Mouse (Mus musculus): ENCODE data around the gene Babam2. TPM values are rescaled to one million over a fixed set of nuclear protein-coding genes. Genes with fewer than 3 reads are reported as not detected.

The Babam2 gene
- polyA plus RNA-seq, 1 experiment: 33.3 TPM

DNA sequence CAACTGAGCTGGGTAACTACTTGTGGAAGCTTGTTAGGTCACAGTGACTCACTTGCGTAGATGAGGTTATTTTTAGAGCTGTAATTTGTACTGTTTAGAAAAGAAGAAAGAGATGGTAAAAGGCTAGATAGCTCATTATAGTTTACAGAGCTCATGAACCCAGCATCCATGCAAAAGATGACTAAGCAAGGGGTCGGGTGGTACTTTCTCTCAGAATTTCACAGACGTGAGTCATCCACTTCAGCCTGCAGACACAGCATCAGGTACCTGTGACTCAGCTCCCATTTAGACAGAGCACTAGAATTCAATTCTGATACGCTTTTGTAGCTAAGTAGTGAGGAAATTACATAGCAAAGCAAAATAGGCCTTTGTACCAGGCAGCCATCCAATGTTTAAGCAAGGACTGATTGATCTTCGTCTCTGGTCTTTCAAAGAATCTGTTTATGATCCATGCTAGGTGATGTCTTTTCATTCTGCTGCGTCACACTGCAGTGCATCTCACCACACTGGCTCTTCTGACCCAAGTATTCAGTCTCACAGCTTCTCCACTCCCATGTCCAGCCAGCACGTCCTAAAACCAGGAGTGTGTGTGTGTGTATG lies 338.3 kb downstream of the Babam2 start:
- TF ChIP-seq POLR2A (IDR thresholded peaks at IDR 0.05; ENCODE audit: borderline replicate concordance, extremely low read depth, insufficient read depth, insufficient read length, poor library complexity, severe bottlenecking) (no peak), CTCF (IDR thresholded peaks at IDR 0.05; ENCODE audit: borderline replicate concordance, extremely low read depth, insufficient read depth, insufficient read length) (no peak)
- DNase-seq (ENCODE audit: low read depth): no peak

DNA sequence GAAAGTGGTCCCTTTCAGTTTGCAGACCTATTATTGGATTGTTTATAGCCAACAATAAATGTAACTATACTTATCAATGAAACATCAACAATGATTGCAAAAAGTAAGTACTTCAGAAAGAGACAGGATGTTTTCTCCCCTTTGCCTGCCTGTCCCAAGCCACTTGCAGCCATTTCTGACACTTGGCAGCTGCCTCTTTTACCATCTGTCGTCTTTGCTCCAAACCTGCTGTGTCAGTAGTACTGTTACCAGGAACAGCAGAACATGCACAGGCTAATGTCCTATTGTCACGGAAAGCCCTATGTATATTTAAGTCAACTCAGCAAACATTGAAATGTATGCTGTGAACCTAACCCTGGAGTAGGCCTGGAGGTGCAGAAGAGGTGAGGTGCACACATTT lies 339.4 kb downstream of the Babam2 start:
- TF ChIP-seq CTCF (IDR thresholded peaks at IDR 0.05; ENCODE audit: borderline replicate concordance, extremely low read depth, insufficient read depth, insufficient read length) (no peak), POLR2A (IDR thresholded peaks at IDR 0.05; ENCODE audit: borderline replicate concordance, extremely low read depth, insufficient read depth, insufficient read length, poor library complexity, severe bottlenecking) (no peak)
- peak; percentile 34 for DNase-seq (ENCODE audit: low read depth)

DNA sequence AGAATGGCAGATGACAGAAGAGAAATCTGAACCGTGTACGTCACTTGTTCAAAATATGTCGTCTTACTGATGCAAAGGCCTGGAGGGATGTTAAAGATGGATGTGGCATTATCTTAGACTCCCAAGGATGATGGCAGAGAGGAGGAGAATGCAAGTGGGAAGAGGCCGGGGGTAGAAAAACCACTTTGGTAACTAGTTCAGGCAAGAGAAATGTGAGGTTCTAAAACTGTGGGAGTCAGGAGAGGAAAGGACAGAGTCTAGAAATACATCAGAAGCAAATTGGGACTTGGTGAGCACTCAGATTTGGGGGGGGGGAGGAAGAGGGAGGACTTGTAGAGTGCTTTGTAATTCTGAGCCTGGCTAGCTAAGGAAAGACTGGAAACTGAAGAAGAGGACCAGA lies 340.1 kb downstream of the Babam2 start:
- no peak for DNase-seq (ENCODE audit: low read depth)
- TF ChIP-seq CTCF (IDR thresholded peaks at IDR 0.05; ENCODE audit: borderline replicate concordance, extremely low read depth, insufficient read depth, insufficient read length) (no peak), POLR2A (IDR thresholded peaks at IDR 0.05; ENCODE audit: borderline replicate concordance, extremely low read depth, insufficient read depth, insufficient read length, poor library complexity, severe bottlenecking) (no peak)

DNA sequence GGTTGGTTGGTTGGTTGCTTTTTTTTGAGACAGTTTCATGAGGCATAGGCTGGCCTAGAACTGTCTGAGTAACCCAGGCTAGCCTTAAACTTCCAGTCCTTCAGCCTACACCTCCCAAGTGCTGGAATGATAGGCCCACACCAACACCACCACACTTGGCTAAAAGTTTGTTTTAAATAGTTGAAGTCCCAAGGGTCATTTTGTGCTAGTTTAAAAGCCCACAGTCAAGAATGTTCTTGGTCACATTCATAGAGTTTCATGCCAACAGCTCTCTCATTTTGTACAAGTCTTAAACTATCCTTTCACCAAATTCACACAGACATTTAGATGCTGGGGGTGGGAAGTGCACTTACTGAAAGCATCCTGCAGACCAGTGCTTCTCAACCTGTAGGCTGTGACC lies 341.5 kb downstream of the Babam2 start:
- TF ChIP-seq POLR2A (IDR thresholded peaks at IDR 0.05; ENCODE audit: borderline replicate concordance, extremely low read depth, insufficient read depth, insufficient read length, poor library complexity, severe bottlenecking): no peak
- TF ChIP-seq CTCF (IDR thresholded peaks at IDR 0.05; ENCODE audit: borderline replicate concordance, extremely low read depth, insufficient read depth, insufficient read length): no peak

DNA sequence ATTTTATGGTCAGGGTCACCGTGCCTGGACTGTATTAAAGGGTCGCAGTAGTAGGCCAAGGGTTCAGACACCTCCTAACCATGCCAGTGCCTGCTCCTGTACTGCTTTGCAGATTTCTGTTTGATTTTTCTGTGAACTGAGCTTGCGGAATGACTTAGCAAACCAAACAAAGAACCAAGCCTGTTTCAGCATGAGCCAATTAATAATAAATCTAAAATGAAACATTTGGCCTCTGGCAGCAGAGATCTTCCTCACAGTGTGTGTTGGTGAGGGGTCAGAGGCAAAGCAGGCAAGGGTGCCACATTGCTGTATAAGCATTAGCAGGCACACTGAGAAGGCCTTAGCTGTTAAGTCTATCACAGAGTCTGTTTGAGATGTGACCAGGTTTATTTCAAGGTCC lies 342.0 kb downstream of the Babam2 start:
- DNase-seq (ENCODE audit: low read depth): no peak
- TF ChIP-seq CTCF (IDR thresholded peaks at IDR 0.05; ENCODE audit: borderline replicate concordance, extremely low read depth, insufficient read depth, insufficient read length) (no peak), POLR2A (IDR thresholded peaks at IDR 0.05; ENCODE audit: borderline replicate concordance, extremely low read depth, insufficient read depth, insufficient read length, poor library complexity, severe bottlenecking) (no peak)

More for the DNA sequence above, 341.5 kb downstream of the Babam2 start:
- DNase-seq (ENCODE audit: low read depth): no peak

DNA sequence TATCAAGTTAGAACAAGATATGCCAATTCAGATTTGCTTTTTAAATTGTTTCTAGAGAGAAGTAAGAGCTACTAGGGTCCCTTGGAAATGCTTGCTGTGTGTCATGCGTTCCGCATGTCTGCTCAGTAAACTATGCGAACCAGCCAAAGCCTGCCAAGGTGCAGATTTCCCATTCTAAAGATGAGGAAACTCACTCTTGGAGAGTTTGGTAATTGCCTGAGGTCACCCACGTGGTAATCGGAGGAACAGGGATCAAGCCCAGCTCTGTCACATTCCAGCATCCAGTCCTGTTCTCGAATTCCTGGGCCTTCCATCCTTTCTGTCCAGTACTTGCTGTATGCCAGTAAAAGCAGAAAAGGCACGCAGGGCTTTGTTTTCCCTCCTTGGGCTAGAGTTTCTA lies 345.7 kb downstream of the Babam2 start:
- no peak for DNase-seq (ENCODE audit: low read depth)
- TF ChIP-seq CTCF (IDR thresholded peaks at IDR 0.05; ENCODE audit: borderline replicate concordance, extremely low read depth, insufficient read depth, insufficient read length): no peak
- no peak for TF ChIP-seq POLR2A (IDR thresholded peaks at IDR 0.05; ENCODE audit: borderline replicate concordance, extremely low read depth, insufficient read depth, insufficient read length, poor library complexity, severe bottlenecking)

DNA sequence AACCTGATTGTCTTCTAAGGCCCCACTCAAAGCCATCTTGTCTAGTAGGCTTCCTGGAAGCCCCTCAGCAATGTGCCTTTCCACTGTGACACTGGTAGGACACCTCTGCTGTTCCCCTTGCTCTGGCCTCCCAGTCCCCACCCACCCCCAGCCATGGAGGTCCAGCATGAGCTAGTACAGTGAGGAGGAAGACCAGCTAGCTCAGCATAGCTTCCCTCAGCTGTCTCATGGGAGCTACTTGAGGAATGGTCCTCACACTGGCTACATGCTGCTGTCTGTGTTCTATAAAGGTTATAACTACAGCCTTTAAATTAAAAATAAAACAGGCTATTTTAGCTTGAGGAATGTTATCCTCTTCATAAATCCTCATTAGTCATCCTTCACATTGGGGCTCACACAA lies 346.5 kb downstream of the Babam2 start:
- DNase-seq (ENCODE audit: low read depth): no peak
- TF ChIP-seq POLR2A (IDR thresholded peaks at IDR 0.05; ENCODE audit: borderline replicate concordance, extremely low read depth, insufficient read depth, insufficient read length, poor library complexity, severe bottlenecking) (no peak), CTCF (IDR thresholded peaks at IDR 0.05; ENCODE audit: borderline replicate concordance, extremely low read depth, insufficient read depth, insufficient read length) (no peak)

DNA sequence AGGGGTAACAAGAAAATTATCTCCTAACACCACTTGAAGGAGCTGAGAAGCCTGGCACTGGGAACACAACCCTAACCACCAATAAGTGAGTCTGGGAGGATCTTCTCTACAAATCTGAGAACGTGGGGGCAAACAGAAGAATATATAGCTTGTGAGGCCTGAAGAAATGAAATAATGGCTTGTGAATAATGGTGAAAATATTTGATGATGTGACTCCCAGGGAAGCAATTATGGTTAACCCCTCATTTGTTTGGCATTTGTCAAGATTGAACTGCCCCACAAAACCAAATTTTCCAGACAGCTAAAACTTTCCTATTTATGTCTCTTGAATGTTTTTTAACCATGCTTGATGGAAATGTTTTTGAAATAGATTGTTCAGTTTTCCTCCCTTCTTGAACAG lies 354.4 kb downstream of the Babam2 start:
- TF ChIP-seq CTCF (IDR thresholded peaks at IDR 0.05; ENCODE audit: borderline replicate concordance, extremely low read depth, insufficient read depth, insufficient read length) (no peak), POLR2A (IDR thresholded peaks at IDR 0.05; ENCODE audit: borderline replicate concordance, extremely low read depth, insufficient read depth, insufficient read length, poor library complexity, severe bottlenecking) (no peak)
- DNase-seq (ENCODE audit: low read depth): no peak

DNA sequence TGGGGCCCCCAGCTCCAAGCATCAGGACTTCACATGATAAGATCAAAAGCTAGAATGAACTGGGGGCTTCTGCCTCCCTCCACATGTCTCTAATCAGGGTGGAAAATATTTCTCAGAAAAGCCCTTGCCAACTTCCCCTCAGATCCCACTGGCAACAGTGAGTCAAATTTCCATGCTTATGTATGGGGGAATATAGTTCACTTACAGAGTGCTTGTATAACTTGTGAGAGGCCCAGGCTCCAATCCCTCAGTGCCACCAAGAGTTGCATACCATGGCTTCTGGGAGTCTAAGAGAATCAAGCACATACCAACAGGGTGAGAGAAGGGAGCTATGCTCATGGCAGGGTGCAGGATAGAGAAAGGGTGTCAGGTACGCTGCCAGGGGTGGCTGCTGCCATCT lies 355.0 kb downstream of the Babam2 start:
- DNase-seq (ENCODE audit: low read depth): no peak
- TF ChIP-seq POLR2A (IDR thresholded peaks at IDR 0.05; ENCODE audit: borderline replicate concordance, extremely low read depth, insufficient read depth, insufficient read length, poor library complexity, severe bottlenecking): no peak
- TF ChIP-seq CTCF (IDR thresholded peaks at IDR 0.05; ENCODE audit: borderline replicate concordance, extremely low read depth, insufficient read depth, insufficient read length): no peak

DNA sequence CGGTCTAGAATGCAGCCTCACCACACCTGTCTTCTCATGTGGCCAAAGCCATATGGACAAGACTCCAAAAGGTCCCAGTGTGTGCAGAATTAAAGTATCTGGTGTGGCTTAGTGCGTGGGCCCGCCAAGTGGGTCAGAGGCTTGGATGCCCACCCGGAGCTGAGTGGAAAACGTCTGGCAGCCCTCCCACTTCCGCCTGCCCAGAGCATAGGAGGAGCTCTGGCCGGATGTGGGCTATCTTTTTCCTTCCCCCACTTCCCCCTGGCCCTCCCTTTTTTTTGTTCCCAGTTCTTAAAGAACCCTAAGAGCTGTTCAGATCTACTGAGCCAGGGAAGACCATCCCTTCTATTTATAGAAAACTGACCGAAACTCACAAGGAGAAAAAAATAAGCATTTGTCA lies 356.0 kb downstream of the Babam2 start:
- DNase-seq (ENCODE audit: low read depth): no peak

DNA sequence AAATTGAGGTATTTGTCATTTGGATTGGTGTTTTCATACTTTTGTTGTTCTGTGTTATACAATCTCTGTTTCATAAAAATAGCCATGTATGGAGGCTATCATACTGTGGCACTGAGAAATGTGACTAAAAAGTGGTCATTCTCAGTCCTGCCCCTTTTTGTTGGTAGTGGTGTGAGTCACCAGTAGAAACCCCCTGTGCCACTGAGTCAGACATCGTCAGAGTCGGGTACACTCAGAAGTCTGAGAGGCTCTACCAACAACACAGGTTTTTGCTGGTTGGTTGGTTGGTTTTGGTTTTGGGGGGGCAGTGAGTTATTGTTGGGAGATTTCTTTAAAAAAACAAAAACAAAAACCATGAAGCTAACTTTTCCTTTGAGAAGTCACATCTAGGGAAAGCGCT lies 358.2 kb downstream of the Babam2 start:
- no peak for DNase-seq (ENCODE audit: low read depth)
- TF ChIP-seq POLR2A (IDR thresholded peaks at IDR 0.05; ENCODE audit: borderline replicate concordance, extremely low read depth, insufficient read depth, insufficient read length, poor library complexity, severe bottlenecking): no peak
- no peak for TF ChIP-seq CTCF (IDR thresholded peaks at IDR 0.05; ENCODE audit: borderline replicate concordance, extremely low read depth, insufficient read depth, insufficient read length)

More for the DNA sequence above, 356.0 kb downstream of the Babam2 start:
- TF ChIP-seq CTCF (IDR thresholded peaks at IDR 0.05; ENCODE audit: borderline replicate concordance, extremely low read depth, insufficient read depth, insufficient read length) (no peak), POLR2A (IDR thresholded peaks at IDR 0.05; ENCODE audit: borderline replicate concordance, extremely low read depth, insufficient read depth, insufficient read length, poor library complexity, severe bottlenecking) (no peak)

DNA sequence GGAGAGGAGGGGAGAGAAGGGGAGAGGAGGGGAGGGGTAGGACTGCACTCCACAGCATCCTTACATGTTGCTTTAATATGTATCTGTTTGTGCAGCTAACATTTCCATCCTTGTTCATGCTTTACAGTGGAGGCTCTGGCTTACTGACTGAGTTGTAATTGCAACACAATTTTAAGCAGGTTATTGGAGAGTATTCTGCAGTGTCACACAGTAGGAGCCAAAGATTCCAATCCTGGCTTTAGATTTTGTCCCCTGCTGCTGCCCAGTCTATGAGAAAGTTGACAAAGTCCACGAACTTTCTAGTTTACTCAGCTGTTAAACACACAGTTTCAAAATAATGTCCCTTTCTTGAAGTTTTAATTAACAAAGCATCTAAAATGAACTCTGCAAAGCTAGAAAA lies 358.6 kb downstream of the Babam2 start:
- TF ChIP-seq CTCF (IDR thresholded peaks at IDR 0.05; ENCODE audit: borderline replicate concordance, extremely low read depth, insufficient read depth, insufficient read length): no peak
- TF ChIP-seq POLR2A (IDR thresholded peaks at IDR 0.05; ENCODE audit: borderline replicate concordance, extremely low read depth, insufficient read depth, insufficient read length, poor library complexity, severe bottlenecking): no peak
- DNase-seq (ENCODE audit: low read depth): no peak

Data from brain, embryonic 14.5 days (tissue).